ENCODE assay signal across 17 mouse cellular contexts in the genomic region with DNA sequence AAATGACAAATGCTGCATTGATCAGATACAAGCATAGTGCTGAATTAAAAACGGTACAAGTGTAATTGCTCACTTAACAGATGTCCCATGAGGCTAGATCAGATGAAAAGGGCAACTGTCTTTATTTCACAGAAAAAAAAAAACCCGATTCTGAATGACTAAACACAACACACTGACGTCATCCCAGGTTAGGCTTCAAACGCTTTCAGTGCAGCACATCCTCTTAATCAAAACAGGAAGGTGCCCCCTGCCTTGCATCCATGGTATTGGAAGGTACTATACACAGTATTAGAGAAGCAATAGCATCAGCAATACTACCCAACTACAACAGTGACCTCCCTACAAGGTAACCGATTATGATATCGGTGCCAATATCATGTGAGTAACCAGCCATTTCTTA. TPM values are rescaled to one million over a fixed set of nuclear protein-coding genes. Genes with fewer than 3 reads are reported as not detected.
A peak's percentile ranks its signal among the peaks of the same experiment; 100 is the strongest.
DNase-seq lines count a peak whose midpoint lies in the region; ATAC-seq and TF ChIP-seq lines count a peak whose summit lies in the region.
"Had no signal": no experiment of that assay in that cellular context is flagged by ENCODE, and none has a peak within 500 bp of the region (broad histone marks: within the 10 kb centered on the region; RNA-seq: fewer than 3 reads in every experiment).

No protein-coding gene starts in this region.

- H3K79me2 ChIP-seq in heart, adult 2 months (replicated peaks; ENCODE audit: control insufficient read depth, insufficient read depth, low read length) = no peaks in the 10 kb centered on the region

- WGBS in hindbrain, embryonic 10.5 days = 80% methylated on average over 6 of the region's 6 CpGs
- WGBS in hindbrain, embryonic 11.5 days = 78% methylated on average over 6 of the region's 6 CpGs
- 43% methylated on average over 6 of the region's 6 CpGs for WGBS in forebrain, postnatal 0 days
- 72% methylated on average over 6 of the region's 6 CpGs for WGBS in heart, adult 2 months

- H3K9me3 ChIP-seq in hindbrain, embryonic 10.5 days = no peaks in the 10 kb centered on the region
- no peaks in the 10 kb centered on the region for H3K9me3 ChIP-seq in hindbrain, embryonic 11.5 days (ENCODE audit: control insufficient read depth, low read length)
- no peaks in the 10 kb centered on the region for H3K9me3 ChIP-seq in forebrain, postnatal 0 days (ENCODE audit: low read length)
- H3K9me3 ChIP-seq: heart, embryonic 12.5 days; limb, embryonic 15.5 days; midbrain, embryonic 12.5 days; neural tube, embryonic 15.5 days had no signal

- no peak for TF ChIP-seq EP300 in heart, adult 2 months (IDR thresholded peaks at IDR 0.05; ENCODE audit: insufficient read depth, low read depth, low read length)

- H3K4me3 ChIP-seq in hindbrain, embryonic 10.5 days = no peak overlapping the region
- no peak overlapping the region for H3K4me3 ChIP-seq in hindbrain, embryonic 11.5 days (ENCODE audit: low read depth, low read length)
- H3K4me3 ChIP-seq in forebrain, postnatal 0 days (ENCODE audit: low read depth, low read length) = no peak overlapping the region
- H3K4me3 ChIP-seq in heart, adult 2 months = no peak overlapping the region
- H3K4me3 ChIP-seq: gastrocnemius, adult 2 months; heart, embryonic 12.5 days; limb, embryonic 15.5 days; midbrain, embryonic 12.5 days; neural tube, embryonic 15.5 days had no signal

- no peak; the same call in 1 of the 2 replicates for TF ChIP-seq CTCF in forebrain, postnatal 0 days (IDR thresholded peaks at IDR 0.05; ENCODE audit: low read depth)
- no peak for TF ChIP-seq CTCF in heart, adult 2 months (IDR thresholded peaks at IDR 0.05)

- no peaks in the 10 kb centered on the region for H3K36me3 ChIP-seq in hindbrain, embryonic 10.5 days
- H3K36me3 ChIP-seq in hindbrain, embryonic 11.5 days (ENCODE audit: control insufficient read depth, insufficient read depth, low read length) = no peaks in the 10 kb centered on the region
- no peaks in the 10 kb centered on the region for H3K36me3 ChIP-seq in forebrain, postnatal 0 days (ENCODE audit: insufficient read depth)
- H3K36me3 ChIP-seq in heart, adult 2 months (ENCODE audit: control insufficient read depth, insufficient read depth, low read length) = no peaks in the 10 kb centered on the region
- H3K36me3 ChIP-seq: heart, embryonic 12.5 days; limb, embryonic 15.5 days; midbrain, embryonic 12.5 days; neural tube, embryonic 15.5 days had no signal

- no peak overlapping the region for H3K9ac ChIP-seq in hindbrain, embryonic 11.5 days (ENCODE audit: low read depth, low read length)
- H3K9ac ChIP-seq in forebrain, postnatal 0 days = no peak overlapping the region
- H3K9ac ChIP-seq in heart, adult 2 months (ENCODE audit: low read depth, low read length) = no peak overlapping the region
- H3K9ac ChIP-seq: heart, embryonic 12.5 days; limb, embryonic 15.5 days; midbrain, embryonic 12.5 days; neural tube, embryonic 15.5 days had no signal

- ATAC-seq in hindbrain, embryonic 11.5 days (ENCODE audit: low FRiP score) = no peak
- ATAC-seq in forebrain, postnatal 0 days = peak; percentile 62; the same call in 1 of the 2 replicates

- H3K4me1 ChIP-seq in hindbrain, embryonic 10.5 days (replicated peaks) = peaks cover 37% of the 10 kb centered on the region
- no peaks in the 10 kb centered on the region for H3K4me1 ChIP-seq in hindbrain, embryonic 11.5 days (replicated peaks; ENCODE audit: control insufficient read depth, insufficient read depth, low read length)
- H3K4me1 ChIP-seq in forebrain, postnatal 0 days (ENCODE audit: insufficient read depth) = peaks cover 12% of the 10 kb centered on the region
- H3K4me1 ChIP-seq in heart, adult 2 months (ENCODE audit: control insufficient read depth, insufficient read depth, low read length) = peaks cover 2% of the 10 kb centered on the region; the same call in 1 of the 2 replicates
- H3K4me1 ChIP-seq: limb, embryonic 15.5 days had no signal

- no peak for DNase-seq in hindbrain, embryonic 10.5 days (ENCODE audit: low spot score)
- DNase-seq in hindbrain, embryonic 11.5 days (ENCODE audit: low spot score) = no peak
- peak; percentile 79 for DNase-seq in CD4-positive helper T cell, adult 2 months (ENCODE audit: low read depth, low spot score)
- peak; percentile 44 for DNase-seq in T-cell, adult 2 months (ENCODE audit: low spot score)
- no peak for DNase-seq in forebrain, postnatal 0 days
- no peak for DNase-seq in heart, adult 2 months
- DNase-seq in gastrocnemius, postnatal 36 days = no peak
- DNase-seq: adrenal gland, postnatal 10 days; cerebellum, adult 9-11 months; gastrocnemius, adult 2 months; lung, postnatal 10 days; thymus, adult 18-20 months; thymus, postnatal 4 days had no signal

- 0 out of 2 replicates have a peak overlapping the region, but pooled peaks have one; percentile 2 for H3K27ac ChIP-seq in hindbrain, embryonic 10.5 days
- H3K27ac ChIP-seq in hindbrain, embryonic 11.5 days (ENCODE audit: low read depth, low read length) = no peak overlapping the region
- no peak overlapping the region for H3K27ac ChIP-seq in forebrain, postnatal 0 days (ENCODE audit: low read depth, low read length)
- no peak overlapping the region for H3K27ac ChIP-seq in heart, adult 2 months
- H3K27ac ChIP-seq: gastrocnemius, adult 2 months; limb, embryonic 15.5 days had no signal

- intact Hi-C loops in heart, adult 2 months (cut with DNase I) = no loop called here
- intact Hi-C loops in gastrocnemius, postnatal 36 days (cut with DNase I) = no loop called here

- no peaks in the 10 kb centered on the region for H3K27me3 ChIP-seq in hindbrain, embryonic 10.5 days (ENCODE audit: insufficient read depth, poor library complexity, severe bottlenecking)
- no peaks in the 10 kb centered on the region for H3K27me3 ChIP-seq in hindbrain, embryonic 11.5 days (ENCODE audit: control insufficient read depth, insufficient read depth, low read length)
- no peaks in the 10 kb centered on the region for H3K27me3 ChIP-seq in forebrain, postnatal 0 days (ENCODE audit: insufficient read depth, low read length)
- no peaks in the 10 kb centered on the region for H3K27me3 ChIP-seq in heart, adult 2 months (ENCODE audit: control insufficient read depth, insufficient read depth, low read length)
- H3K27me3 ChIP-seq: heart, embryonic 12.5 days; limb, embryonic 15.5 days; midbrain, embryonic 12.5 days; neural tube, embryonic 15.5 days had no signal

- no peak overlapping the region for H3K4me2 ChIP-seq in hindbrain, embryonic 11.5 days (replicated peaks; ENCODE audit: low read depth, low read length)
- H3K4me2 ChIP-seq in forebrain, postnatal 0 days (ENCODE audit: low read depth) = no peak overlapping the region
- H3K4me2 ChIP-seq: heart, embryonic 12.5 days; limb, embryonic 15.5 days; midbrain, embryonic 12.5 days; neural tube, embryonic 15.5 days had no signal

- TF ChIP-seq POLR2A in heart, adult 2 months (IDR thresholded peaks at IDR 0.05; ENCODE audit: insufficient read depth, low read depth, low read length) = no peak

RNA-seq across cellular contexts. Expression of gene Dclk2, which starts 49.7 kb away (rescaled TPM):
- 20.4 and 38.9 TPM in 2 replicates for polyA plus RNA-seq in hindbrain, embryonic 10.5 days (2016; fragmentation: Nextera tagmentation; extraction: Ambion mirVana)
- polyA plus RNA-seq in hindbrain, embryonic 11.5 days (2014; fragmentation: Nextera tagmentation; extraction: Ambion mirVana) = 25.9 and 32.5 TPM in 2 replicates
- total RNA-seq in forebrain, postnatal 0 days (2014; rRNA removed) = 141 and 166 TPM in 2 replicates
- polyA plus RNA-seq in forebrain, postnatal 0 days (2015; fragmentation: Nextera tagmentation; extraction: Ambion mirVana) = 57.1 and 72.4 TPM in 2 replicates
- total RNA-seq in heart, adult 2 months (2021) = 1 to 10 TPM; 1.1 to 1.5 TPM
- polyA plus RNA-seq in heart, adult 2 months (2012; rRNA removed) = 2.6 TPM in 2 replicates
- under 1 TPM; 0.49 to 0.84 TPM for total RNA-seq in gastrocnemius, postnatal 36 days (2021)

Comparison
In these comparisons a context has a peak if more than half of its experiments do, and no peak if none do; other contexts are left out.
1. DNase-seq: peak in CD4-positive helper T cell, adult 2 months (single experiment) and T-cell, adult 2 months (single experiment); none in hindbrain, embryonic 10.5 days (single experiment), hindbrain, embryonic 11.5 days (single experiment), forebrain, postnatal 0 days (single experiment), heart, adult 2 months (0 of 2) and gastrocnemius, postnatal 36 days (0 of 2).